In genomic region chr15:81308038-81308437, GRCm38 (mm10) we compare ENCODE assay signal across 29 mouse cellular contexts. TPM values are rescaled to one million over a fixed set of nuclear protein-coding genes. Genes with fewer than 3 reads are reported as not detected.
DNase-seq lines count a peak whose midpoint lies in the region; ATAC-seq and TF ChIP-seq lines count a peak whose summit lies in the region.
"Had no signal": no experiment of that assay in that cellular context is flagged by ENCODE, and none has a peak within 500 bp of the region (broad histone marks: within the 10 kb centered on the region; RNA-seq: fewer than 3 reads in every experiment).

No protein-coding gene starts in this region.

- no peak overlapping the region for H3K9ac ChIP-seq in CH12.LX (ENCODE audit: insufficient read depth, low read depth)
- H3K9ac ChIP-seq in hindbrain, embryonic 16.5 days (ENCODE audit: low read depth, low read length), result no peak overlapping the region
- H3K9ac ChIP-seq: embryonic facial prominence, embryonic 13.5 days; forebrain, embryonic 12.5 days; heart, embryonic 13.5 days; hindbrain, embryonic 14.5 days had no signal

- H3K27ac ChIP-seq in CH12.LX (ENCODE audit: insufficient read depth, low read depth), result no peak overlapping the region
- no peak overlapping the region for H3K27ac ChIP-seq in hindbrain, embryonic 16.5 days (ENCODE audit: low read depth, low read length)
- H3K27ac ChIP-seq: embryonic facial prominence, embryonic 10.5 days; embryonic facial prominence, embryonic 13.5 days; forebrain, embryonic 12.5 days; heart, adult 2 months; heart, embryonic 10.5 days; heart, embryonic 13.5 days; hindbrain, embryonic 14.5 days had no signal

- no peak for TF ChIP-seq RAD21 in CH12.LX (IDR thresholded peaks at IDR 0.05; ENCODE audit: low read depth, low read length)

- no peak overlapping the region for H3K4me2 ChIP-seq in CH12.LX (ENCODE audit: insufficient read depth, low read depth, poor library complexity, severe bottlenecking)
- H3K4me2 ChIP-seq in hindbrain, embryonic 16.5 days (ENCODE audit: low read length), result no peak overlapping the region
- H3K4me2 ChIP-seq: embryonic facial prominence, embryonic 13.5 days; forebrain, embryonic 12.5 days; heart, embryonic 13.5 days; hindbrain, embryonic 14.5 days had no signal

- H3K4me1 ChIP-seq in CH12.LX (ENCODE audit: control insufficient read depth in 1 of 2, insufficient read depth in 2 of 2), result peaks cover 0 to 4% of the 10 kb centered on the region in 2 experiments; a peak in 2 of 4 replicates
- no peaks in the 10 kb centered on the region for H3K4me1 ChIP-seq in hindbrain, embryonic 16.5 days (ENCODE audit: control insufficient read depth, insufficient read depth, low read depth, low read length)
- H3K4me1 ChIP-seq: forebrain, embryonic 12.5 days; heart, embryonic 10.5 days; heart, embryonic 13.5 days had no signal

- dilution Hi-C loops in CH12.LX (cut with MboI; ENCODE audit: extremely low pct_ligation_motif_present, extremely low pct_unique_long_range_greater_than_20kb, low sequenced_read_pairs), result no loop called here

- ATAC-seq in inflammation-experienced regulatory T-cells, adult 6 months, result peak; percentile 41
- no peak for ATAC-seq in hindbrain, embryonic 16.5 days
- ATAC-seq: forebrain, embryonic 16.5 days; intestine, embryonic 16.5 days; Patski had no signal

- DNase-seq in CD4-positive helper T cell, adult 2 months (ENCODE audit: low read depth, low spot score), result peak; percentile 58
- peak; percentile 38 for DNase-seq in CH12.LX (ENCODE audit: extremely low read depth)
- no peak for DNase-seq in adrenal gland, postnatal 4 days (ENCODE audit: low spot score in 2 of 2)
- no peak for DNase-seq in left cerebral cortex, postnatal 14 days (ENCODE audit: low spot score in 2 of 2)
- DNase-seq: adrenal gland, adult 2 months; adrenal gland, postnatal 14 days; cerebellum, adult 11-12 months; cerebellum, adult 8-10 months; cerebellum, postnatal 10 days; cerebellum, postnatal 36 days; embryo, embryonic 11 days; gastrocnemius, postnatal 10 days; gastrocnemius, postnatal 36 days; heart, adult 2 months; heart, postnatal 14 days; heart, postnatal 4 days; kidney, adult 2 months had no signal

- no peak for TF ChIP-seq CTCF in CH12.LX (conservative IDR thresholded peaks at IDR 0.05 in 1 of 2, IDR thresholded peaks at IDR 0.05 in 1 of 2; ENCODE audit: low read depth in 2 of 2, low read length in 2 of 2)

- no peak for TF ChIP-seq EP300 in CH12.LX (IDR thresholded peaks at IDR 0.05; ENCODE audit: low read length)

- WGBS in hindbrain, embryonic 16.5 days, result 95% methylated on average over 7 of the region's 7 CpGs

- no peaks in the 10 kb centered on the region for H3K9me3 ChIP-seq in CH12.LX (replicated peaks; ENCODE audit: low read length)
- H3K9me3 ChIP-seq in hindbrain, embryonic 16.5 days (ENCODE audit: control insufficient read depth, low read length), result no peaks in the 10 kb centered on the region
- H3K9me3 ChIP-seq: embryonic facial prominence, embryonic 10.5 days; embryonic facial prominence, embryonic 13.5 days; forebrain, embryonic 12.5 days; heart, embryonic 10.5 days; heart, embryonic 13.5 days had no signal

- no peaks in the 10 kb centered on the region for H3K27me3 ChIP-seq in CH12.LX (replicated peaks)
- no peaks in the 10 kb centered on the region for H3K27me3 ChIP-seq in hindbrain, embryonic 16.5 days (replicated peaks; ENCODE audit: control insufficient read depth, insufficient read depth, low read length)
- H3K27me3 ChIP-seq: embryonic facial prominence, embryonic 13.5 days; forebrain, embryonic 12.5 days; heart, embryonic 13.5 days; Patski had no signal

- no peak overlapping the region for H3K4me3 ChIP-seq in CH12.LX (replicated peaks in 1 of 3; ENCODE audit: low read depth in 2 of 3, low read length in 2 of 3, poor library complexity in 1 of 3)
- no peak overlapping the region for H3K4me3 ChIP-seq in hindbrain, embryonic 16.5 days (ENCODE audit: low read length)
- H3K4me3 ChIP-seq: embryonic facial prominence, embryonic 10.5 days; embryonic facial prominence, embryonic 13.5 days; erythroblast, embryonic 14.5 days; forebrain, embryonic 12.5 days; heart, adult 2 months; heart, embryonic 10.5 days; heart, embryonic 13.5 days had no signal

- intact Hi-C loops in left cerebral cortex, postnatal 14 days (cut with DNase I), result no loop called here

- in situ Hi-C loops in CH12.LX (cut with MboI; ENCODE audit: low pct_ligation_motif_present, low pct_unique_long_range_greater_than_20kb, low sequenced_read_pairs), result loop anchor here (25.0 kb wide), 1 partner anchor 246 kb away; no protein-coding TSS in a partner anchor

- H3K79me2 ChIP-seq in CH12.LX (replicated peaks; ENCODE audit: control insufficient read depth, extremely low read depth, insufficient read depth, poor library complexity, severe bottlenecking), result no peaks in the 10 kb centered on the region

- TF ChIP-seq POLR2A in CH12.LX (IDR thresholded peaks at IDR 0.05; ENCODE audit: low read depth, low read length), result no peak

- H3K36me3 ChIP-seq in CH12.LX (replicated peaks in 1 of 2; ENCODE audit: control insufficient read depth in 1 of 2, insufficient read depth in 1 of 2, low read length in 1 of 2), result peaks cover 0 to 1% of the 10 kb centered on the region in 2 experiments
- H3K36me3 ChIP-seq in hindbrain, embryonic 16.5 days (ENCODE audit: control insufficient read depth, insufficient read depth, low read length), result no peaks in the 10 kb centered on the region
- H3K36me3 ChIP-seq: forebrain, embryonic 12.5 days had no signal

TF ChIP-seq in CH12.LX, 34 proteins besides CTCF, POLR2A, EP300 and RAD21:
- TF ChIP-seq MAZ (IDR thresholded peaks at IDR 0.05; ENCODE audit: low read depth, low read length) (no peak), BHLHE40 (IDR thresholded peaks at IDR 0.05; ENCODE audit: low read depth, low read length) (peak; percentile 53)

RNA-seq across cellular contexts. Expression of gene Slc25a17, which starts 52.6 kb away (rescaled TPM):
- total RNA-seq in CH12.LX (2012; rRNA removed) (46.0 and 48.0 TPM in 2 replicates), CH12.LX (2014; rRNA removed) (99.4 and 100 TPM in 2 replicates)
- polyA plus RNA-seq in CH12.LX (2012; ENCODE audit: insufficient read length, low read depth), result 69.6 and 76.9 TPM in 2 replicates
- polyA plus RNA-seq in inflammation-experienced regulatory T-cells, adult 6 months (2017; shearing (Covaris generic)), result 100 to 1,000 TPM in 1 of 3 experiments, 10 to 100 TPM in 2; 94.4 to 105 (median 99.3) TPM
- 10 to 100 TPM; 83.2 to 85.2 TPM for total RNA-seq in adrenal gland, postnatal 4 days (2021)
- 10 to 100 TPM; 48.7 to 51.0 TPM for total RNA-seq in left cerebral cortex, postnatal 14 days (2021)
- polyA plus RNA-seq in hindbrain, embryonic 16.5 days (2015; fragmentation: Nextera tagmentation; extraction: Ambion mirVana), result 131 and 133 TPM in 2 replicates

Comparison
In these comparisons a context has a peak if more than half of its experiments do, and no peak if none do; other contexts are left out.
1. DNase-seq: peak in CD4-positive helper T cell, adult 2 months (single experiment) and CH12.LX (single experiment); none in adrenal gland, postnatal 4 days (0 of 2) and left cerebral cortex, postnatal 14 days (0 of 2).